Mouse (Mus musculus): ENCODE measurements around the gene Zkscan7. TPM values are rescaled to one million over a fixed set of nuclear protein-coding genes. Genes with fewer than 3 reads are reported as not detected.

The Zkscan7 gene
- polyA plus RNA-seq, 1 experiment from 2014 or later = 3.9 TPM

Other genes starting within 250 kb of the Zkscan7 start
- gene Topaz1, start 138.3 kb upstream of the Zkscan7 start, polyA plus RNA-seq (2015; fragmentation: Nextera tagmentation; extraction: Ambion mirVana) = not detected in 2 replicates
- 9.3 and 9.8 TPM in 2 replicates for gene Tcaim, start 80.1 kb upstream of the Zkscan7 start, polyA plus RNA-seq (2015; fragmentation: Nextera tagmentation; extraction: Ambion mirVana)
- 0.63 TPM in 1 of 2 replicates, not detected in the other for gene Gm35549, start 41.6 kb upstream of the Zkscan7 start, polyA plus RNA-seq (2015; fragmentation: Nextera tagmentation; extraction: Ambion mirVana)
- 88.3 and 102 TPM in 2 replicates for gene Zfp445, start 19.7 kb upstream of the Zkscan7 start, polyA plus RNA-seq (2015; fragmentation: Nextera tagmentation; extraction: Ambion mirVana)
- gene Zfp105, start 37.4 kb downstream of the Zkscan7 start, polyA plus RNA-seq (2015; fragmentation: Nextera tagmentation; extraction: Ambion mirVana) = 14.4 and 18.0 TPM in 2 replicates
- gene 1110059G10Rik, start 65.3 kb downstream of the Zkscan7 start, polyA plus RNA-seq (2015; fragmentation: Nextera tagmentation; extraction: Ambion mirVana) = 24.8 and 25.0 TPM in 2 replicates
- gene Kif15, start 65.4 kb downstream of the Zkscan7 start, polyA plus RNA-seq (2015; fragmentation: Nextera tagmentation; extraction: Ambion mirVana) = 8.2 and 10.7 TPM in 2 replicates
- gene Tmem42, start 135.6 kb downstream of the Zkscan7 start, polyA plus RNA-seq (2015; fragmentation: Nextera tagmentation; extraction: Ambion mirVana) = 30.0 and 31.2 TPM in 2 replicates
- gene Tgm4, start 149.0 kb downstream of the Zkscan7 start, polyA plus RNA-seq (2015; fragmentation: Nextera tagmentation; extraction: Ambion mirVana) = 0.61 and 0.81 TPM in 2 replicates
- 88.7 and 92.7 TPM in 2 replicates for gene Zdhhc3, start 227.5 kb downstream of the Zkscan7 start, polyA plus RNA-seq (2015; fragmentation: Nextera tagmentation; extraction: Ambion mirVana)
- gene Exosc7, start 227.5 kb downstream of the Zkscan7 start, polyA plus RNA-seq (2015; fragmentation: Nextera tagmentation; extraction: Ambion mirVana) = 76.3 and 78.2 TPM in 2 replicates